Mouse (Mus musculus) spleen, adult 12 weeks (tissue): ENCODE data around the gene Rrp1.
"Not testable (repeated sequence)": the region's sequence is repeated elsewhere in the genome, so short reads cannot be mapped to it uniquely, and the experiment has no call there.

Experiments used
- DNase-seq: peaks from one replicate; pipeline ENCODE4 v3.0.0; 2022; ENCODE audit warnings: low spot score

Gene Rrp1

DNA sequence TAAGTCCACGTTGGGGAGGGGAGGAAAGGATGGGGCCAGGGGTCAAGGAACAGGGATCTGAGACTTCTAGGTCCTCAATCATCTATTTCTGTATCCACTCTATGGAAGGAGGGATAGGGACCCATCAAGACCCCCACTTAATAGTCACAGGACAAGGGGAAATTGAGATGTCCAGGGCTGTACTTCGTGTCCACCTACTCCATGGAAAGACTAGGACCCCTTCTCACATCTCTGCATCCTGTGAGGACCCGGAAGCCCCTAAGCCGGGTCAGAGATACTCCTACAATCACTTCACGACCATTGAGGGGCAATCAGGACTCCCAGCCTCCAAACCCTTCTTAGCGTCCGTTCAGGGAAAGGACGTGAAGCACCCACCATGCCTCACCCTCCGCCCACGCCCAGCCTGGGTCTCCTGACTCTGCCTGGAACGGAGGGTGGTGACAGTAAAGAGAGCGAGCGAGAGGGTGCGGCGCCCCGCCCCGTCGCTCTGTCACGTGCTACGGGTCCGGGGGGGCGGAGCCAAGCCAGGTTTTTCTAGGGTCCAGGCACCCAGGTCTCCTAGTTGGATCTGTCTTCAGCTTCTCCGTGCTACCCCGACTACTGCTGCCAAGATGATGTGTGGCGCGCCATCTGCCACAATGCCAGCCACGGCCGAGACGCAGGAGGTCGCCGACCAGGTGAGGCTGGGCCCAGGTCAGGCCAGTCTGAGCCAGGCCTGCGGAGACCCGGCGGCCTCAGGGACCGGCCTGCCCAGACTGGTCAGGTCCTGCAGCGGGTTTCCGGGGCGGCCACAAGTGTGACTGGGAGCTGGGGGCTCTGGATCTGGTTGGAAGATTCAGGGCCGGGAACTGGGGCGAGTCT, 12.6 kb upstream of the Rrp1 start, which contains the start of gene Cstb:
Gene Cstb, plus strand, starts transcription at position 489 of the 861 bp plus-strand sequence.
- DNase-seq, result peak; percentile 72

DNA sequence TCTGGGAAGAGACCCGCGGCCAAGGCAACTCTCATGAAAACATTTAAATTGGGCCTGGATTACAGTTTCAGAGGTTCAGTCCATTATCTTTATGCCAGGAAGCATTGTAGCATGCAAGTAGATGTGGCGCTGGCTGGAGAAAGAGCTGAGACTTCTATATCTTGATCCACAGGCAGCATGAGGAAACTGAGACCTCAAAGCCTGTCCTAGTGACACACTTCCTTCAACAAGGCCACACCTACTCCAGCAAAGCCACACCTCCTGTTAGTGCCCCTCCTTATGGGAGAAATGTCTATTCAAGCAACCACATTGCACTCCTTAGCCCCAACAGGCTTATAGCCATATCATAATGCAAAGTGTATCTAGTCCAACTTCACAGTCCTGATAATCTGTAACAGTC, 9.8 kb upstream of the Rrp1 start:
- DNase-seq, result no peak

DNA sequence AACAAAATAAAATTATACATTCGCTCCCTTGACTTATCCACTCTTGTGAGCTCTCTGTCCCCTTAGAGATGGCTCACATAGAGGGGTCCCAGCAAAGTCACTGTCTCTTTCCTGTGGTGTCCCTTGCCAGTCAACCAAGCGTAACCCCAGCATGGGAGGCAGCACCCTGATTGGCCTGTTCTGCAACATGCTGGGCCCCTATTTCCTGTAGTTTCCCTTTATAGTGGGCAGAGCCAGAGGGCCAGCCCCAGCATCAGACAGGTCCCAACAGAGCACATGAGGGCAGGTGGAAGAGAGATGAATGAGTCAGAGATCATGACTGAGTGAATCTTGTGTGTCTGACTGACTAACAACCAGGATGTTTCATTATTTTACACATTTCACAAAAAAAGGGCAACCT, 8.1 kb upstream of the Rrp1 start:
- DNase-seq, result no peak

DNA sequence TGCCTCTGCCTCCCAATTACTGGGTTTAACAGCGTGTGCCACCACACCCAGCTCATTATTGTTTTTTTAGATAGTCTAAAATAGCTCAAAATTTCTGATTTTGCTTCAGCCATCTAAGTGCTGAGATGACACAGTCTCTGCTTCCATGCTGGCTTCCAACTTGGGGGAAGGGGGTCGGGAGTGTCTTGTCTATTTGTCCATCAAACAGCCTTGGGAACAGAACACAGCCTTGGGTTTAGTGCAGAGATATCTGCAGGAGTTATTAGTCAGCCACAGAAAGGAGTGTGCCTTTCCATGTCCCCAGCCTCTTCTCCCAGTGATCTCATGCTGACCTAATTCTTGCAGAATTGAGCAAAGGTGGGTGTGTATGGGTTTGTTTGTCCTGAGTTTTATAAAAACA, 5.9 kb upstream of the Rrp1 start:
- no peak for DNase-seq

DNA sequence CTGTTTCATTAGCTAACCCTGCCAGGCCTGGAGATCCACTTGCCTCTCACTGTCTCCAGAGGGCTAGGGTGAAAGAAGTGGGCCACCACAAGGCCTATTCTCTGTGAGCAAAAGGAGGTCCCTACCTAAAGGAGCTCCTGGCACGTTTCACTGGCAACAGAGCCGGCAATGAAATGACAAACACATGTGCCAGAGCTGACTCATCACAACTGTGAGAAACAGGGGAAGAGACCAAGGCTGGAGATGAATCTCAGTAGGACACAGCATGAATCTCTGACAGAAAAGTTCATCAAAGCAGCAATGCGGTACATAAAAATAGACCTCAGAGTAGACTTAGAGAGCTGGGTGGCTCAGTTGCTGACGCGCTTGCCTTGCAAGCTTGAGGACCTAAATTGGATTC, 5.0 kb upstream of the Rrp1 start:
- no peak for DNase-seq

DNA sequence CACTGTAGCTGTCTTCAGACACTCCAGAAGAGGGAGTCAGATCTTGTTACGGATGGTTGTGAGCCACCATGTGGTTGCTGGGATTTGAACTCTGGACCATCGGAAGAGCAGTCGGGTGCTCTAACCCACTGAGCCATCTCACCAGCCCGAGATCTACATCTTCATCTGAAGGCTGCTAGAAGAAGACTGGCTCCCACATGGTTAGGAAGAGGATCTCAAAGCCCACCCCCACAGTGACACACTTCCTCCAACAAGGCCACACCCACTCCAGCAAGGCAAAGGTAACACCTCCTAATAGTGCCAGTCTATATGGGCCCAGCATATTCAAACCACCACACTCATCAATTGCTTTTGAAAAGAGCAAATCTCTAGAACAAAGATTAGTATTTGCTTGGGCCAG, 2.1 kb upstream of the Rrp1 start:
- DNase-seq, result not testable (repeated sequence)

DNA sequence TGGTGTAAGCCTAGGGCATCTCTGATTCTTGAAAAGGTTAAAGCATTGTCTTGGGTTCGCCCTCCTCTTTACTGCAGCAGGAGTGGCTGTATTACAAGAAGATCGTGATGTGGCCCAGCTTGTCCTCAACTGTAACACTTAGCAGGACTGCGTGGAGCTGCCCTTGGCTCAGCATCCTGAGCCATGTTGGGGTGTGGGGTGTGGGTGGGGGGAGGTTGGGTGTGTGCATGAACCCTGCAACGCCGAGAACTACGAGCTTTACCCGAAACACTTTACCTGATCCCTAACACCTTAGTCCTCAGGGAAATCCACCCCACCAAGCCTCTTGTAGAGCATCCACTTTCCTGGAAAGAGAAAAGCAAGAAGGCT, 293 bp upstream of the Rrp1 start:
- DNase-seq, result no peak

DNA sequence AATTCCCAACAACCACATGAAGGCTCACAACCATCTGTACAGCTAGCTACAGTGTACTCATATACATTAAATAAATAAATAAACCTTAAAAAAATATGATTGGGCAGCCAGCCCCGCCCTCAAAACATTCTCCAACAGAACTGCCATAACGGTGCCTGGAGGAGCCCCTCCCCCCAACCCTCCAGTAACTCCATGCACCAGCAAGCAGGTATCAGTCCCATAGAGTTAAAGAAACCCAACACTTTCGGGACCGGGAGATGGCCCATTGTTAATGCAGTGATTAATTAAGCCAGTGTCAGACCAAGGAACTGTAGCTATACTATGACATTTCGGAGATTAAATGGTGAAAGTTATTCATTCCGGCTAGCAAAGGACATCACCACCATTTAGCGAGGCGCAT, 992 bp downstream of the Rrp1 start:
- DNase-seq, result no peak

DNA sequence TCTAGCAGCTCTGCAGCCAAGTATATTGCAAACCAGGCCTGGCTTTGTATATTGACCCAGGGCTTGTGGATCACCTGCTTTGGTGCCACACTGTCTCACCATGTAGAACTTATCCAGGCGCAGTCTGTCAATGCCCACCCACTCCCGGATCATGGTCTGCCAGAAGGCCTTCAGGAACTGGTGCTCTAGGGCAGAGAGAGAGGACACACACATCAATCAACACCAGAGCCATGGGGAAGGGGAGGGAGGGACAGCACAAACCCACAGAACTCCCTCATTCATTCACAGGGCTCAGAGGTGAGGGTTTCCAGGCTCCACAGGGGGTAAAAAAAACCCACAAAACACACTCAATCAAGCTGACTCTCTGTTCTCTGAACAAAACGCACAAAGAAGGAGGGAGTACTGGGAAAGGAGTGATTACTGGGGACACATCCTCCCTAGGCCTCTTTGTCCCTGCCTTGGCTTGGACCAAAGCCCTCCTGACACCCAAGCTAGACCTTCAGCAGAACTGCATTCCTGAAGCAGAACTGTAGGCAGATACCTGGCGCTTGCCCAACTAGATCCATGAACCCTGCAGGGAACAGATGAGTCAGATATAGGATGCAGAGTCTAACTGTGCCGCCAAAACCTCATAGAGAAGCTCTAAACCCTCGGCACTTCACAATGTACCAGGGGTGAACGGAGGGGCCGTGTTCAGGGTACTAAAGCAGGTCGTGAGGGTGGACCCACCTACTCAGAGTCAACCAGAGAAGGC, 3.6 kb downstream of the Rrp1 start:
- DNase-seq, result no peak

DNA sequence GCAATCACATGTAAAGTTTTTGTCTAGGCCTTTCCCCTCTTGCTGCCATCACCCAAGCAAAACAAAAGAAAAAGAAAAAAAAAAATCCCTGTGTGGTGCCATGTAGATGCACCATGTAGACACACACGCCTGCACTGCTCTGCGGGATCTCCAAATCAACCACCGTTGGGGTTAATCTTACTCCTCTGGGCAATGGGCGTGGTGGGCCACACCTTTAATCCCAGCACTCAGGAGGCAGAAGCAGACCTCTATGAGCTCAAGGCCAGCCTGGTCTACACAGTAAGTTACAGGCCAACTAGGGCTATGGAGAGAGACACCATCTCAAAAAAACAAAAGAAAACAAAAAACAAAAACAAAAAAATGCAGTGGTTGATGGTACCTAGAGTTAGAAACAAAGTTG, 5.7 kb downstream of the Rrp1 start:
- DNase-seq, result no peak

DNA sequence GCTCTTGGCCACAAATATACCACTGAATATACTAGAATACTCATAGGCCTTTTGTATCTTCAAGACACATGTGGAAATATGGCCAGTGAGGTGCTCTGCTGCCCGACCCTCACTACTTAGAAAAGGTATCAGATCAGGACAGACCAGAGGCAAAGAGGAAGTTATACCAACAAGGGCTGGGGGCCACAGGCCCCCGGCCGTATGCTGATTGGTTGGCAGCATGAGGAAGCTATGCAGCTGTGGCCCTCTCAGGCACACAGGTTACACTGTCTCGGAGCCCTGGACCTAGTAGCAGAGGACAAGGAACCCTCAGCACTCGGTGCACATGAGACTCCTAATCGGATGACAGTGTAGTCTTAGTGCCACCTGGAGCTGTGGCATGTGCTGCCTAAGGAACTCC, 6.7 kb downstream of the Rrp1 start:
- DNase-seq, result no peak

DNA sequence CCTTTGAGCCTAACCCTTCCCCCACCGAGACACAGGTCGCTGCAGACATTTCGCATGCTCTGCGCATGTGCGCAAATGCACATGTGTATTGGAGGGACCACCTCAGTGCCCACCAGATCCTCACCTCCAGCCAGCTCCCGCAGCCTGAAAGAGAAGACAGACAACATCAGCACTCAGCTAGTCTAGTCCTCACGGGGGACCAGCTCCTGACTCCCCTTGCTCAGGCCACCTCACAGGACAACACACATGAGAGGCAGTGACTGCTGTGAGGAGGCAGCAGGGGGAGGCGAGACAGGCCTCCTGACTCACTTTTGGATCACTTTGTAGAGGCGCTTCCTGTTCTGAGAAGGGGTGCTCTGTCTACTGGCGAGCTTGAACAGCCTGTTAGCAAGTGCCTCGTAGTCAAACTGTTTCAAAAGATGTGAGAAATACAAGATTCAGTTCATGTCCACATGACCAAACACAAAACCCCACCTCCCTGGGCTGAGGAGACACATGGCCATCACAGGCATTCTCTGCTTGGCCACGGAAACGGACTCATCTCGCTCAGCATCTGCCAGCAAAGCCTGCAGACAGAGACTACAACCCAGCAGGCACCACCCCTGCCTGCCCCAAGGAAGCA, 10.4 kb downstream of the Rrp1 start:
- no peak for DNase-seq

DNA sequence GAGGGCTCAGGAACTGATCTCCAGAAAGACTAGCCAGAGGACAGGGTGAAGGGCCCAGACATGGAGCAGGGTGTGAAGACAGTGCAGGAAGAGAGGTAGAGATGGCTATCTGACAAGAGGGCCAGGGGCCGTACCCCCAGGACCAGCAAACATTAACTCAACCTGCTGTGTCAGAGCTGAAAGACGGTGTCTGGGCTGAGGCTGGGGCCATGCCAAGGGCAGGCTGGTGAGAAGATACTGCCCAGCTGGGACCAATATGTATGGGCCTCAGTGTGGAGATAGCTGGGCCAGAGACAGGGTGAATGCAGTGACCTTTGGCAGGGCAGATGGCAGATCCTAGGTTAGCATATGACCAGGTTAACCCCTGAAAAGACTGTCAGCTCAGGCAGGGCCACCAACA, 11.7 kb downstream of the Rrp1 start:
- DNase-seq, result no peak

DNA sequence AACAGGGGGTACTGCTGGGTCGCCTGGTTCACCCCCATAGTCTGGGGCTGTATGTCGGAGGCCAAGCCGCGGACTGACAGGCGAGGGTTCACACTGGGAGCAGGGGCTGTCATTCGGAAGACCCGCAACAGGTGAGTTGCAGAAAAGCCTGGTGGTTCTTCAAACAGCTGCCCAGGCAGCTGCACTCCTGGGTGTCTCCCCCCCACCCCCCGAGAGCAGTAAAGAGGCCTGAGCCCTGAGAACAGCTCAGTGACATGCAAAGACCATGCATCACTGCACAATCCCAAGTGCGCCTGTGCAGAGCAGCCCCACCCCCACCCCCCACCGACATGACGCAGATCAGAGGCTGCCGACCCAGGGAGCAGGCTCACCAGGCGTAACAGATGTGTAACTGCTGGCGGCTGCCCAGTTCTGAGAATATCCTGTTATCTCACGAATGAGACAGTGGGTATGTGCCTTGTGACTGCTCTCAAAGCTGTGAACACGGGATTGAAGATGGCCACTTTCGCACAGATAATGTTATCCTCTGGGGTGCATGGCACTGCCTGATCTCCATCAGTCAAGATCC, 13.7 kb downstream of the Rrp1 start:
- DNase-seq, result peak; percentile 19

DNA sequence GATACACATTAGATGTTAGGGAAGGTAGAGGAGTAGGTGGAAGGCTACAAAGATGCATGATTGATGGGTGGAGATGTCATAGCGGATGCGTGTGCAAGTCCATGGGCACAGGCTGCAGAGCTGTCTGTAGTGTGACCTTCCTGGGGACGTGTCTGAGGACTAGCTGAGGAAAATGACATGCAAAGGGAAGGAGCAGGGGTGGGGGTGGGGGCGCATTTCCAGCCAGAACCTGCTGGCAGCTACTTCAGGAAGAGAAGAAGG, 16.3 kb downstream of the Rrp1 start:
- no peak for DNase-seq

DNA sequence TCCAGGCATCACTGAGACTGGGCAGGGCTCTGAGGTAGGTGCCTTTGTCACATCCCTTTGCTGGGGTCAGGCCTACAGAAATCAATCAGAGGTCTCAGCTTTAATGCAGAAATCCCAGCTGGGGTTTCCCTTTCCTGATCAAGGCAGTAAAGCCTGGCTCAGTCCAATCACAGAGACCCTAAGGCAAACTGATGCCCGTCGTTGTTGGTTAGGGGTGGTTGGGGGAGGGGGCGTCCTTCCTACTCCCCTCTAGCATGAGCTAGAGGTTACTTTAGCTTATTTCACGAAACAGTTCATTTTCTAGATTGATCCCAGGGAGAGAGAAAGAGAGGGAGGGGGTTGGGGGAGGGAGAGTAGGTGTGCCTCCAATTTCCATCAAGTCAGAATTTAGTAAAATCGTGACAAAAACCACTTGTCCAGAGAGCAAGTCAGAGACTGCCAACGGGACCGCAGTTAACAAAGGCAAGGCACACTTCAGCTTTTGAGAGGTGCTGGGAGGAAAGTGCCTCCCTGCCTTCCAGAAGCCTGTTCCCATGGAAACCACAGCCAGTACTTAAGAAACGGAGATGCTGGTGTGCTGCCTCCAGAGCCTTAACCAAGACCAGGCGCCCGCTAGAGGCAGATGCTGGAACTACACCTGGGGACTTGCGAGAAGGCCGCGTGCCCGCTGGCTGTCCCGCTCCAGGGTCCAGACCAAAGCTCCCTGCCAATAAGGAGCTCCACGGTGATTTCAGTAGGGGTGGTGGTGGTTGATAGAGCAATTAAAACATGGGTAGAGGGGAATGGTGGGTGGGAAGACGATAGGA, 16.8 kb downstream of the Rrp1 start:
- peak; percentile 82 for DNase-seq

DNA sequence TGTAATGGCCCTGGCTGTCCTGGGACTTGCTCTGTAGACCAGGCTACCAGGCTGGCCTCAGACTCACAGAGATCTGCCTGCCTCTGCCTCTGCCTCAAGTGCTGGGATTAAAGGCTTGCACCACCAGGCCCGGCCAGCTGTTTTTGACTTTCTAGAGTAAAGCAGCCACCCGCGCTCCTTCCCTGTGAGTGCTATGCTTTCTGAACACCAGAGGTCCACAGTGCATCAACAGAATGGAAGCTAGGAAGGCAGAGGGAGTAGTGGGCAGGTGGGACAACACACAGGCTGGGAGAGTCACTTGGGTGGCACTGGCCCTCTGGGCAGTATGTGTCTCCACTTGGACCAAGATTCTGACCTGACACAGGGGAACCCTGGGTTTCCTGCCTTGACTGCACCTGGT, 17.5 kb downstream of the Rrp1 start:
- DNase-seq, result no peak

DNA sequence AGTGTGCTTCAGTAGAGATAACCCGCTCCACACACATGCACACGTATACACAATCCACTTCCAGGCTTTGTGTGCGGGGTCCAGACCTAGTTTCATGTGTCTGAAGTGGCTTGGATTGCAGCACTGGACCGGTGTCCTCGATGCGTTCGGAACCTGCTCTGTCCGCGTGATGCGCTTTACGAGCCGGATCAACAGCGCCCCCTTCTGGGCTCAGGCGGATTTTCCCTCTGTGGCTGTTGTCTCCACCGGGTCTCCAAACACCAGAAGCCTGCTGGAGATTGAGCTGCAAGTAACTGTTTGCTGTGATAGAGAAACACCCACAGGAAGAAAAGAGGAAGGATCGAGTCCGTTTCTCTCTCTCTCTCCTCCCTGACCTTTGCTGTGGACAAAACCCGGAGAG, 20.8 kb downstream of the Rrp1 start:
- DNase-seq, result peak; percentile 68

DNA sequence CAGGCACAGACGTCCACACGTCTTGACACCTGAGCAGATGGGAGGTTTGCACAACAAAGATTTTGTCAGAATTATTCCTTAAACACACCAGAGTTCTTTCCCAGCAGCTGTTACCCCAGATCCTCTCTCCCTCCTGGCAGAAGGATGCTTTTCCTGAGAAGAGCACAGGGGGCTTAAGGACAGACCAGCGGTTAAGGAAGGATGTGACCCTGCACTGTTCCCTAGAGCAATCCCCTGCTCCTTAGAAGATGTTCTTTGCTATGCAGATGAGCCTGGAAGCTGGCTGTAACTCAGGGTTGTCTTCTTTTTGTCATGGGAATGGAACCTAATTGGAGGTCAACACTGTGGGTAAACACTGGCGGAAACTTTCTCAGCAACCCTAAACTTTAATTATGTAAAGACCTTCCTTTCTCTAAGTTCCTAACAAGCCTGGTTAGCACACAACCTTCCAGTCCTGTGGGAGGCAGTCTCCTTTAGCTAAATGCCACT, 21.8 kb downstream of the Rrp1 start:
- DNase-seq, result no peak

DNA sequence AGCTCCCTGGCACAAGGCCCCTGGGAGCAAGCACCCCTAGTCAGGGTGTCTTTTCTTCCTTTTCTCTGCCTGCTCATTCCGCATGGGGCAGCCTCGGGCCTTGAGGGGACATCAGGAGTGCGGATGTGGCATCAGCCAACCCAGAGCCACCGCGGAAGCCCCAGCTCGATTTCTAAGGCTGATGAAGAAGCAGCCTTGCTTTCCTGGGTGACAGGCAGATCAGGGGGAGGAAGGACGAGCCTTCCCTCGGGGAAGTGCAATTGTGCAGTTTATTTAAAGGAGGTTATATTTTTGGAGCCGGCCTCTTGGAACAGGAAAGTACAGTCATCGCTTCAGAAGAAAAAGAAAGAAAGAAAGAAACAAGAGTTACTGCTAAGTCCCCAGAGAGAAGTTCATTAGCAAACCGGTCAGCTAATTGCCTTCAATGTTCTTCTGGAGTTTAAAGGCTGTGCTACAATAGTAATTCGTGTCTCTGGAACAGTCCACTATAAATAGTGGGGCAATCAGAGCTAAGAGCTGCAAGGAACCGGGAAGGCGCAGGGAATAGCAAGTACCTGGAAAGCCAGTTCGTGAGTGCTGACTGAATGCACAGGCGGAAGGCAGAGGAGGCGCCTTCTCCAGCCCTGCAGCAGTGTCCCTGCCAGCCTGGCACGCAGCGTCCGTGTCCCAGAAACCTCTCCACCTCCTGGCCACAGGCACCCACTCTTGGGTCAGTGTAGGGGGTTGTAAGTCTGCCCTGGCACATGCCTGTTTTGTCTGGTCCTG, 24.4 kb downstream of the Rrp1 start:
- DNase-seq, result no peak

DNA sequence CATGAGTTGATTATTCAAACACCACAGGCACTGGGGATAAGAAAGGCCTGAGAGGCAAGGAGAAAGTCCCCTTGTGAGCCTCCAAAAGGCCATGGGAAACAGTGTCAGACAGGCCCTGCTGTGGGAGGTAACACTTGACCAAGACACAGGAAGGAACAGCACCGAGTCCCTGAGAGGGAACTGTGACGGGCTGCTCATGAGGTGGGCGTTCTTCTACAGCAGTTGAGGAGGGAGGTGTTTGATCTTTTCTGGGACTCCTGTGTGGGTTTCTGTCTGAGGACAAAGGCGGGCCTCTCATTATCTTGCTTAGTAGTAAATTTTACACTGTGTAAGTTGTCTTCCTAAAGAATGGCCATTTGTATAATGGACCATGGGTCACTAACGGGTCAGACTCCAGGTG, 27.3 kb downstream of the Rrp1 start:
- DNase-seq, result no peak
